Comparison of ENCODE assay signal across 31 mouse cellular contexts in genomic region chr12:73954785-73955184, GRCm38 (mm10). TPM values are rescaled to one million over a fixed set of nuclear protein-coding genes. Genes with fewer than 3 reads are reported as not detected.
DNase-seq lines count a peak whose midpoint lies in the region; ATAC-seq lines count a peak whose summit lies in the region.
"Had no signal": no experiment of that assay in that cellular context is flagged by ENCODE, and none has a peak within 500 bp of the region (broad histone marks: within the 10 kb centered on the region; RNA-seq: fewer than 3 reads in every experiment).

No protein-coding gene starts in this region.

- intact Hi-C loops in heart, postnatal 36 days (cut with DNase I), result loop anchor here (5.0 kb wide), 1 partner anchor 42 kb away; no protein-coding TSS in a partner anchor

- peaks cover 22% of the 10 kb centered on the region for H3K4me1 ChIP-seq in heart, embryonic 16.5 days (ENCODE audit: control insufficient read depth, insufficient read depth, low read length)

- peak overlapping the region; percentile 11; the same call in 1 of the 2 replicates for H3K27ac ChIP-seq in heart, embryonic 16.5 days (ENCODE audit: low read length)
- H3K27ac ChIP-seq: forebrain, embryonic 13.5 days; heart, embryonic 15.5 days; hindbrain, embryonic 13.5 days; intestine, embryonic 15.5 days; midbrain, embryonic 10.5 days; neural tube, embryonic 13.5 days had no signal

- no peaks in the 10 kb centered on the region for H3K36me3 ChIP-seq in heart, embryonic 16.5 days (ENCODE audit: control insufficient read depth, insufficient read depth)
- H3K36me3 ChIP-seq: heart, embryonic 15.5 days; hindbrain, embryonic 13.5 days; intestine, embryonic 15.5 days; midbrain, embryonic 10.5 days; neural tube, embryonic 13.5 days had no signal

- no peak overlapping the region for H3K4me2 ChIP-seq in heart, embryonic 16.5 days (ENCODE audit: low read depth, low read length)
- H3K4me2 ChIP-seq: forebrain, embryonic 13.5 days; heart, embryonic 15.5 days; hindbrain, embryonic 13.5 days; intestine, embryonic 15.5 days; neural tube, embryonic 13.5 days had no signal

- no peaks in the 10 kb centered on the region for H3K27me3 ChIP-seq in heart, embryonic 16.5 days (ENCODE audit: control insufficient read depth, insufficient read depth, low read length)
- H3K27me3 ChIP-seq: CH12.LX; forebrain, embryonic 13.5 days; heart, embryonic 15.5 days; intestine, embryonic 15.5 days; neural tube, embryonic 13.5 days had no signal

- ATAC-seq in heart, embryonic 16.5 days (replicated peaks; ENCODE audit: extremely low read depth, insufficient read depth, low FRiP score), result peak; percentile 42; the same call in 1 of the 2 replicates
- no peak for ATAC-seq in inflammation-experienced regulatory T-cells, adult 6 months
- ATAC-seq: forebrain, embryonic 13.5 days; intestine, embryonic 15.5 days; midbrain, embryonic 16.5 days had no signal

- H3K4me3 ChIP-seq in heart, embryonic 16.5 days (ENCODE audit: low read length), result no peak overlapping the region
- H3K4me3 ChIP-seq: forebrain, embryonic 13.5 days; heart, embryonic 15.5 days; hindbrain, embryonic 13.5 days; intestine, embryonic 15.5 days; midbrain, embryonic 10.5 days; myocyte; neural tube, embryonic 13.5 days had no signal

- peak; percentile 54 for DNase-seq in cerebellum, adult 9-11 months
- no peak for DNase-seq in cerebellum, postnatal 10 days
- no peak for DNase-seq in heart, postnatal 36 days
- DNase-seq in kidney, adult 9 months, result peak; percentile 36
- DNase-seq in kidney, postnatal 4 days, result no peak
- DNase-seq in brain, adult 2 months (ENCODE audit: low read depth, low spot score), result peak; percentile 63
- DNase-seq: adrenal gland, adult 2 months; B cell, adult 2 months; gastrocnemius, postnatal 36 days; kidney, postnatal 10 days; layer of hippocampus, postnatal 36 days; lung, postnatal 4 days; retina, postnatal 1 day; right cerebral cortex, postnatal 25 days; spleen, adult 18-20 months had no signal

- no peaks in the 10 kb centered on the region for H3K9me3 ChIP-seq in heart, embryonic 16.5 days (replicated peaks; ENCODE audit: control insufficient read depth, low read length)
- H3K9me3 ChIP-seq: forebrain, embryonic 13.5 days; heart, embryonic 15.5 days; hindbrain, embryonic 13.5 days; intestine, embryonic 15.5 days; midbrain, embryonic 10.5 days; neural tube, embryonic 13.5 days had no signal

- 38% methylated on average over 5 of the region's 5 CpGs for WGBS in heart, embryonic 16.5 days

- H3K9ac ChIP-seq in heart, embryonic 16.5 days (ENCODE audit: low read length), result no peak overlapping the region
- H3K9ac ChIP-seq: forebrain, embryonic 13.5 days; heart, embryonic 15.5 days; hindbrain, embryonic 13.5 days; intestine, embryonic 15.5 days; neural tube, embryonic 13.5 days had no signal

RNA-seq across cellular contexts. Expression of gene Snapc1, which starts 9.5 kb away (rescaled TPM):
- 17.3 and 17.7 TPM in 2 replicates for polyA plus RNA-seq in heart, embryonic 16.5 days (2015; fragmentation: Nextera tagmentation; extraction: Ambion mirVana)
- total RNA-seq in heart, postnatal 36 days (2021), result 10 to 100 TPM in 1 of 2 experiments, 1 to 10 TPM in 1; 8.8 to 13.4 TPM
- 10 to 100 TPM; 16.6 to 25.3 (median 22.1) TPM for polyA plus RNA-seq in inflammation-experienced regulatory T-cells, adult 6 months (2017; shearing (Covaris generic))

RNA-seq across cellular contexts. Expression of gene Gm49321, which starts 17.3 kb away (rescaled TPM):
- polyA plus RNA-seq in heart, embryonic 16.5 days (2015; fragmentation: Nextera tagmentation; extraction: Ambion mirVana), result 9.4 and 10.1 TPM in 2 replicates
- total RNA-seq in heart, postnatal 36 days (2021), result 1 to 10 TPM; 3.7 to 7.0 TPM
- 10 to 100 TPM; 12.6 to 21.2 (median 13.8) TPM for polyA plus RNA-seq in inflammation-experienced regulatory T-cells, adult 6 months (2017; shearing (Covaris generic))
- total RNA-seq: CH12.LX; liver, adult 2 months had no signal
- polyA plus RNA-seq: adrenal gland, adult 2 months; G1E; liver, adult 2 months; myocyte; testis, adult 2 months; urinary bladder, adult 2 months had no signal

RNA-seq across cellular contexts. Expression of gene Syt16, which starts 42.7 kb away (rescaled TPM):
- 0.17 and 0.24 TPM in 2 replicates for polyA plus RNA-seq in heart, embryonic 16.5 days (2015; fragmentation: Nextera tagmentation; extraction: Ambion mirVana)
- not detected for total RNA-seq in heart, postnatal 36 days (2021)
- polyA plus RNA-seq in inflammation-experienced regulatory T-cells, adult 6 months (2017; shearing (Covaris generic)), result not detected
- total RNA-seq: gastrocnemius, adult 18-20 months; gastrocnemius, postnatal 36 days; liver, adult 2 months had no signal
- polyA plus RNA-seq: G1E; liver, adult 2 months; myocyte had no signal

RNA-seq across cellular contexts. Expression of gene Hif1a, which starts 53.6 kb away (rescaled TPM):
- polyA plus RNA-seq in heart, embryonic 16.5 days (2015; fragmentation: Nextera tagmentation; extraction: Ambion mirVana), result 93.8 and 95.1 TPM in 2 replicates
- total RNA-seq in heart, postnatal 36 days (2021), result 10 to 100 TPM; 53.0 to 55.9 TPM
- 10 to 100 TPM; 76.4 to 90.9 (median 87.6) TPM for polyA plus RNA-seq in inflammation-experienced regulatory T-cells, adult 6 months (2017; shearing (Covaris generic))

Comparison
In these comparisons a context has a peak if more than half of its experiments do, and no peak if none do; other contexts are left out.
1. DNase-seq: peak in cerebellum, adult 9-11 months (single experiment), kidney, adult 9 months (single experiment) and brain, adult 2 months (single experiment); none in cerebellum, postnatal 10 days (0 of 2), heart, postnatal 36 days (0 of 2) and kidney, postnatal 4 days (0 of 2).